Mouse (Mus musculus) liver, embryonic 14.5 days (tissue): ENCODE results near the gene Abi1.

Experiments used
- CTCF ChIP-seq: IDR thresholded peaks from 2 replicates; pipeline ENCODE4 v1.5.1; 2016; ENCODE audit warnings: antibody characterized with exemption, low read depth, control low read depth
- EP300 ChIP-seq: IDR thresholded peaks from 2 replicates; pipeline ENCODE4 v1.6.1; 2016; ENCODE audit warnings: antibody characterized with exemption, low read depth

DNA sequence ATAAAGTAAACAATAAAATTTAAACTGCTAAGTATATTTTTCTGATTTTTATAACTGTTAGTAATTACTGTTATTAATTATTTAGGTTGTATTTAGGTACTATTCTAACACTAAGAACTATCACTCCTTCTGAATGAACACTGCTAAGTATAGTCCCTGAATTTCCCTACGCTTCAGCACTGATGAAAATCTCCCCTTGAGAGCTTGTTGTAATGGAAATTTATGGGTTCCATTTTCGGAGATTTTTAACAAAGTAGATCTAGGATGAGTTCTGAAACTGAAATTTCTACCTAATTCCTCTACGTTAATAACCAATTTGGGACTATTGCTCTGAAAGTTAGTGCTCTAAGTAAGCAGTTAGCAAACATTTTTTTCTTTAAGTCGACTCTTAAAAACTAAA, 85.8 kb downstream of the Abi1 start:
- no peak for TF ChIP-seq CTCF
- no peak for TF ChIP-seq EP300
